Mouse (Mus musculus): ENCODE measurements around the gene Dis3l2. TPM values are rescaled to one million over a fixed set of nuclear protein-coding genes. Genes with fewer than 3 reads are reported as not detected.

The Dis3l2 gene
- polyA plus RNA-seq, 1 experiment = 0.53 TPM

DNA sequence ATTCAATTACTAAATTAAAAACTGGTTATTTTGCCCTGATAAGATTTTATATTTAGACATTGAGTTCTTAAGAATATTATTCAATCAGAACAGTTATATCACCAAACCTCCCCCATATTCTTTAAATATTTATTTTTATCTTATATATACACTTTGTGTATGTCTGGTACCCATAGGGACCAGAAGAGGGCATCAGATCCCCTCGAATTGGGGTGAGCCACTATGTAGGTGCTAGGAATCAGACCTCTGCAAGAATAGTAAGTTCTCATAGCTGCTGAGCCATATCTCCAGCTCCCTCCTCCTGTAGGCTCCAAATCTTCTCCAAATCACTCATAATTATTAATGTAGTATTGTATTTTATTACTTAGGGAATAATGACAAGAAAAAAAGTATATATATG is 269.1 kb downstream of the Dis3l2 start:
- no peaks in the 10 kb centered on the region for H3K27me3 ChIP-seq (ENCODE audit: control insufficient read depth)
- H3K36me3 ChIP-seq (ENCODE audit: control insufficient read depth) = 0 out of 2 replicates have a peak, but pooled peaks cover 2% of the 10 kb centered on the region
- no peaks in the 10 kb centered on the region for H3K4me1 ChIP-seq (ENCODE audit: control insufficient read depth)
- H3K4me3 ChIP-seq (replicated peaks) = no peak overlapping the region
- TF ChIP-seq TAL1 (IDR thresholded peaks at IDR 0.05; ENCODE audit: low read length) (no peak), GATA1 (IDR thresholded peaks at IDR 0.05; ENCODE audit: low read length) (no peak)
- H3K9me3 ChIP-seq (ENCODE audit: control insufficient read depth, low read length) = no peaks in the 10 kb centered on the region

DNA sequence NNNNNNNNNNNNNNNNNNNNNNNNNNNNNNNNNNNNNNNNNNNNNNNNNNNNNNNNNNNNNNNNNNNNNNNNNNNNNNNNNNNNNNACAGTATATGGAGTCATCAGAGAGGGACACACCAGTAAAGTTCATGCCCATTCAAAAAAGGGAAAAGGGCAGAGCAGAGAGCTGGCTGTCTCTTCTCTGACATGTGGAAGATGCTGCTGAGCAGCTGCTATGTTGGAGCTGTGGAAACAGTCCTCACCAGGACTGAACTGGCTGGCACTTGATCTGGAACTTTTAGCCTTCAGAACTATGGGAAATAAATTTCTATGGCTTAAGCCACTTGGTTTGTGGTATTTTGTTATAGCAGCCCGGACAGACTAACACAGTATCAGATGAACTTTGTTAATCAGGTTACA is 273.4 kb downstream of the Dis3l2 start:
- Histone ChIP-seq H3K36me3 (ENCODE audit: control insufficient read depth) (0 out of 2 replicates have a peak, but pooled peaks cover 2% of the 10 kb centered on the region), H3K4me3 (replicated peaks) (no peak overlapping the region), H3K9me3 (ENCODE audit: control insufficient read depth, low read length) (no peaks in the 10 kb centered on the region), H3K4me1 (ENCODE audit: control insufficient read depth) (no peaks in the 10 kb centered on the region), H3K27me3 (ENCODE audit: control insufficient read depth) (no peaks in the 10 kb centered on the region)
- no peak for TF ChIP-seq TAL1 (IDR thresholded peaks at IDR 0.05; ENCODE audit: low read length)
- TF ChIP-seq GATA1 (IDR thresholded peaks at IDR 0.05; ENCODE audit: low read length) = no peak

DNA sequence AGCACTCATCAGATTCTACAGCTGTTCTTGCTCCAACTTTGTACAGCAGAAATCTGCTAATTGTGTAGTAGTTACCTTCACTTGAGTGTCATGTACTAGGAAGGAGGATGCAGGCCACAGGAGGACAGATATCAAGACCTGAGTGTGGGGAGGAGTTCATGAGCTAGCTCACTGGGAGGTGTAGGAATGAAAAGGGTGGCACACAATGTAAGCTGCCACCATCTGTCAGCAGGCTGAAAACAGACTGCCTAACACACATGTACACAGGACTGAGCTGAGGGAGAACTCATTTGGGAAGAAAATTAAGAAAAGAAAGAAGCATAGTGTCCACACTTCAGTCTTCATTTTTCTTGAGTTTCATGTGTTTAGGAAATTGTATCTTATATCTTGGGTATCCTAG is 282.8 kb downstream of the Dis3l2 start:
- Histone ChIP-seq H3K36me3 (ENCODE audit: control insufficient read depth) (no peaks in the 10 kb centered on the region), H3K4me3 (replicated peaks) (no peak overlapping the region), H3K9me3 (ENCODE audit: control insufficient read depth, low read length) (no peaks in the 10 kb centered on the region), H3K4me1 (ENCODE audit: control insufficient read depth) (no peaks in the 10 kb centered on the region), H3K27me3 (ENCODE audit: control insufficient read depth) (no peaks in the 10 kb centered on the region)
- TF ChIP-seq GATA1 (IDR thresholded peaks at IDR 0.05; ENCODE audit: low read length) = no peak
- no peak for TF ChIP-seq TAL1 (IDR thresholded peaks at IDR 0.05; ENCODE audit: low read length)

DNA sequence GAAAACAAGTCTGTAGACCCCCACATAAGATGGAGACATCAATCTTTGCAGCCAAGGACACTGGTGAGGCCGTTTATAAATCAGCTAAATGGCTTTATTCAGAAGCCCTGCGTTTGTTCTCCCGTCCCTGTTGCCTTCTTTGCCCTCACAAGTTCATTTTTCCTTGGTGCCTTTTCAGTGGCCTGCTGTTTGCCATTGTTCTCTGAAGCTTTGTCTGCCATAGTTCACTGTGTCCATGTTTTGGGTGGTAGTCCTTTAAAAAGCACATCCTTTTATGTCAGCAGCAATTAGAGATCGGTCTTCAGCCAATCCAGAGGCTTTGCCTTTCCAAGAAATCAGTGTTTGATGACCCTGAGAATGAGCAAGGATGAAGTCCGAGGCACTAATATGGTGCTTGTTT is 289.2 kb downstream of the Dis3l2 start:
- TF ChIP-seq GATA1 (IDR thresholded peaks at IDR 0.05; ENCODE audit: low read length) (no peak), TAL1 (IDR thresholded peaks at IDR 0.05; ENCODE audit: low read length) (no peak)
- Histone ChIP-seq H3K4me3 (replicated peaks) (no peak overlapping the region), H3K36me3 (ENCODE audit: control insufficient read depth) (no peaks in the 10 kb centered on the region), H3K9me3 (ENCODE audit: control insufficient read depth, low read length) (no peaks in the 10 kb centered on the region), H3K27me3 (ENCODE audit: control insufficient read depth) (no peaks in the 10 kb centered on the region), H3K4me1 (ENCODE audit: control insufficient read depth) (peaks cover 2% of the 10 kb centered on the region; the same call in 1 of the 2 replicates)

DNA sequence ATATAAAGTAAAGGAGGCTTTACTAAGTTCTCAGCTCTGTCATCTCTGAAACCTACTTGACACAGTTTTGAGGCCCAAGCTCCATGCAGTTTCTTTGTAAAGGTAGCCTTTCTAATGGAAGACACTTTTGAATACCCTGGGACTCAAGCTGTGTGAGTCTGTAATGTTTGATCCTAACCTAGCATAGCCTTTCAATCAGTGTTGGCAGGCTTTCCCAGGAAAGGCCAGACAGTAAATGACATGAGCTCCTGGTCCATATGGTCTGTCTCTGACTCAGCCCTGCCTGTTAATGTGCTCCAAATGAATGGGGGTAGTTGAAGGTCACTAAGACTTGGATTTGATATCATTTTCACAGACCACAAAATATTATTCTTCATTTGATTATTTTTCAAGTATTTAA is 290.4 kb downstream of the Dis3l2 start:
- TF ChIP-seq GATA1 (IDR thresholded peaks at IDR 0.05; ENCODE audit: low read length) = no peak
- TF ChIP-seq TAL1 (IDR thresholded peaks at IDR 0.05; ENCODE audit: low read length) = no peak
- H3K4me3 ChIP-seq (replicated peaks) = no peak overlapping the region
- no peaks in the 10 kb centered on the region for H3K36me3 ChIP-seq (ENCODE audit: control insufficient read depth)
- H3K9me3 ChIP-seq (ENCODE audit: control insufficient read depth, low read length) = no peaks in the 10 kb centered on the region
- peaks cover 2% of the 10 kb centered on the region; the same call in 1 of the 2 replicates for H3K4me1 ChIP-seq (ENCODE audit: control insufficient read depth)
- H3K27me3 ChIP-seq (ENCODE audit: control insufficient read depth) = no peaks in the 10 kb centered on the region

DNA sequence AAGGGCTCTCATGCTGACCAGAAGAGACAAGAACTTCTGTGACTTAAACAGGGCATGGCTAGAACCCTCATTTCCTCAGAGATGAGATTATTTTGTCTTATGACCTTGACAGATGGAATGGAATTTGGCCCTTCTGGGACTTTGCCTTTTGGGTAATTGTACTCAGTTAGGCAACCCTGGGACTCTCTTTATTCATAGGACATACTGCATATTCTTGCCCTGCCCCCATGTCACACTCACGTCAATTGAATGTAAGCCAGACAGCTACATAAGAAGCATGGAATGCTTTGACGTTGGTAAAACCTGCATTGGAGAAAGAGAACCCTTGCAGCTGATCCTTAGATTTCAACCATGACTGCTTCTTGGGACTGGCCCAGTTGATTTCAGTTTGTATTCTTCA is 294.4 kb downstream of the Dis3l2 start:
- H3K9me3 ChIP-seq (ENCODE audit: control insufficient read depth, low read length) = no peaks in the 10 kb centered on the region
- TF ChIP-seq TAL1 (IDR thresholded peaks at IDR 0.05; ENCODE audit: low read length) (no peak), GATA1 (IDR thresholded peaks at IDR 0.05; ENCODE audit: low read length) (no peak)
- H3K4me1 ChIP-seq (ENCODE audit: control insufficient read depth) = peaks cover 2% of the 10 kb centered on the region; the same call in 1 of the 2 replicates
- H3K36me3 ChIP-seq (ENCODE audit: control insufficient read depth) = no peaks in the 10 kb centered on the region
- no peak overlapping the region for H3K4me3 ChIP-seq (replicated peaks)
- H3K27me3 ChIP-seq (ENCODE audit: control insufficient read depth) = no peaks in the 10 kb centered on the region

DNA sequence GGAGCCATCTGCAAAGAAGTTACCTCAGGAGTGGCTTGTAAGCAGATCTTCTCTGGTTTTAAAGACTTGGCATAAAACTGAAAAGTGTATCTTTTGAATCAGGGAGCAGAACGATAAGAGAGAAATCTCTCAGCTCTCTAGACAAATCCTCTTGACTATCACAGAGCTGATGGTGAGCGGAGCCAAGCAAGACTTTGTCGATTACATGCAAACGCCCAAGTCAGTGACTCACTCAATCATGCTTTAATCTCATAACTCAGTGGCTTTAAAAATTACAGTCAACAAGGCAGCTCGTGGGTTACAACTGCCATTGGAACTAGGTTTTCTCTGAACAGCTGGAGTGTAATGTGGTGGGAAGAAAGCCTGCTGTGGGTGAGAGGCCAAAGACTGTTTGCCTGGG is 297.8 kb downstream of the Dis3l2 start:
- Histone ChIP-seq H3K27me3 (ENCODE audit: control insufficient read depth) (no peaks in the 10 kb centered on the region), H3K4me1 (ENCODE audit: control insufficient read depth) (no peaks in the 10 kb centered on the region), H3K9me3 (ENCODE audit: control insufficient read depth, low read length) (no peaks in the 10 kb centered on the region), H3K4me3 (replicated peaks) (no peak overlapping the region), H3K36me3 (ENCODE audit: control insufficient read depth) (no peaks in the 10 kb centered on the region)
- TF ChIP-seq TAL1 (IDR thresholded peaks at IDR 0.05; ENCODE audit: low read length) (no peak), GATA1 (IDR thresholded peaks at IDR 0.05; ENCODE audit: low read length) (no peak)

DNA sequence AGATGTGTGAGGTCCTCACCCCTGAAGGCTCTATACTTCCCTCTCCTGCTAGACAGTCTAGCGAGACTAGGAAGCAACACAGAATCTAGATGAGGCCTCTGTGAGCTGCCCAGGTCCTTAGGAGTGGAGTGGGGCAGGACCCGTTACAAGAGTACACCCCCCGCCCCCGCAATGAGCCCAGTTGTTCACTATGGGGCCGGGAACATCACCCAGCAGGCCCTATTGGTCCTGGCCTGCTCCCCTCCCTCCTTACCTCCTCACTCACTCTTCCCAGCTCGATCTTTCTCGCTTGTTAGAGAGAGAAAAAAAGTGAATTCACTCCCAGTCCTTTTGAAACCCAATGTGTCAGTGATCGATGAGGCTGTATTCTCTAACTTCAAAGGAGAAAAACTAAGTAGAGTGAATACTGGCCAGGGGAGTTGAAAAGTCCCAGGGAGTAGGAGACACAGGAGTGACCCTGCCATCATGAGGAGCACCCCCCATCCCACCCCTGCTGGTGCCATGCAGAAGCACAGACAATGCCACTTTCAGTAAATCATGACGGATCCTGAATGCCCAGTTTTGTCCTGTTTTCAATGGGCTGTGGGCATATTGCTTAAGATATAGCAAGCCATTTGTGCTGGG is 299.0 kb downstream of the Dis3l2 start:
- no peaks in the 10 kb centered on the region for H3K36me3 ChIP-seq (ENCODE audit: control insufficient read depth)
- H3K4me3 ChIP-seq (replicated peaks) = no peak overlapping the region
- TF ChIP-seq GATA1 (IDR thresholded peaks at IDR 0.05; ENCODE audit: low read length) = no peak
- no peak for TF ChIP-seq TAL1 (IDR thresholded peaks at IDR 0.05; ENCODE audit: low read length)
- H3K27me3 ChIP-seq (ENCODE audit: control insufficient read depth) = no peaks in the 10 kb centered on the region
- no peaks in the 10 kb centered on the region for H3K9me3 ChIP-seq (ENCODE audit: control insufficient read depth, low read length)
- no peaks in the 10 kb centered on the region for H3K4me1 ChIP-seq (ENCODE audit: control insufficient read depth)

DNA sequence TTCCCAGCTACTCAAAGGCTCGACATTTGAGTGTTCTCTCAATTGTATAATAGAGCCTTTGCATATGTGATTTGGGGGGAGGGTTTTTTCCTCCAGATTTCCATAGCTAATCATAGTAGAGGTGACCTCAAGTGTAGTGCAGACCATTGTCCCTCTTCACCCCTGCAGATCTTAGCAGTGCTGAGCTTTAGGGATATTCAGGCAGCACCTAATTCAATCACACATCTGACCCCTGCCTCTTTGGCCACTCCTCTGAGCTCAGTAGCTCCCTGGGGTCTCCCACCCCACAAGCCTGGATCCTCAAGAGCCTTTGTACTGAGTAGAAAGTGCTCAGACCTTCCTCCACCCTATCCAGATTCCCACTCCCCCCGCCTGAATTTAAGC is 299.6 kb downstream of the Dis3l2 start:
- Histone ChIP-seq H3K36me3 (ENCODE audit: control insufficient read depth) (no peaks in the 10 kb centered on the region), H3K4me1 (ENCODE audit: control insufficient read depth) (no peaks in the 10 kb centered on the region), H3K27me3 (ENCODE audit: control insufficient read depth) (no peaks in the 10 kb centered on the region), H3K4me3 (replicated peaks) (no peak overlapping the region), H3K9me3 (ENCODE audit: control insufficient read depth, low read length) (no peaks in the 10 kb centered on the region)
- TF ChIP-seq GATA1 (IDR thresholded peaks at IDR 0.05; ENCODE audit: low read length) (no peak), TAL1 (IDR thresholded peaks at IDR 0.05; ENCODE audit: low read length) (no peak)

DNA sequence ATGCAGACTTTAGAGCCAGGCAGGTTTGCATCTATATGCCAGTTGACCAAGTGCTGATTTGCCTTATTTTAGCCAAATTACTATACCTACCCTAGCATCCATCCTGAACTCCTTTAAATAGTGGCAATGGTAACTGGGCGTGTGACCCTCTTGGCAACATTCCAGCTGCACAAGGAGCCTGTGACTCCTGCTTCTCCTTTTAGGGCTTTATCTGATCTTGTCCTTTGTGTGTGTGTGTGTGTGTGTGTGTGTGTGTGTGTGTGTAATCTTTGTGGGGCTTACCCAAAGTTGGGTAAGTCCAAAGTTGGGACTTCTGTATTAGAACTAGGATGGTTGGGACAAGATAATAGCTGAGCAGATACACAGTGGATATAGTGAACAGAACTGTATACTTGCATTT is 302.8 kb downstream of the Dis3l2 start:
- Histone ChIP-seq H3K4me3 (replicated peaks) (no peak overlapping the region), H3K9me3 (ENCODE audit: control insufficient read depth, low read length) (no peaks in the 10 kb centered on the region), H3K27me3 (ENCODE audit: control insufficient read depth) (no peaks in the 10 kb centered on the region), H3K4me1 (ENCODE audit: control insufficient read depth) (no peaks in the 10 kb centered on the region), H3K36me3 (ENCODE audit: control insufficient read depth) (no peaks in the 10 kb centered on the region)
- no peak for TF ChIP-seq GATA1 (IDR thresholded peaks at IDR 0.05; ENCODE audit: low read length)
- TF ChIP-seq TAL1 (IDR thresholded peaks at IDR 0.05; ENCODE audit: low read length) = no peak
